Mouse (Mus musculus): ENCODE data around the gene Rps3.

- TF ChIP-seq CTCF (IDR thresholded peaks at IDR 0.05; ENCODE audit: low read depth) (no peak), EP300 (IDR thresholded peaks at IDR 0.05; ENCODE audit: low read depth) (no peak)
Observed at GRCm38 (mm10) chr7:99436530-99436929, 47.0 kb downstream of the Rps3 start.
